Mouse (Mus musculus) cortical plate, adult 2 months (tissue): Measurements from ENCODE around the gene Plekhg3.

ENCODE experiments used
- CTCF ChIP-seq: fragments of 200-500 bp; IDR thresholded peaks from 2 replicates; pipeline ENCODE4 v1.5.1; 2011; ENCODE audit warnings: mild to moderate bottlenecking, control low read depth, low read length; ENCODE audit not compliant: insufficient read depth; ENCODE audit errors: extremely low read depth
- POLR2A ChIP-seq: fragments of 200-500 bp; IDR thresholded peaks from 2 replicates; pipeline ENCODE4 v1.6.1; 2011; ENCODE audit warnings: mild to moderate bottlenecking, low read length, control low read depth; ENCODE audit not compliant: insufficient read depth; ENCODE audit errors: extremely low read depth

DNA sequence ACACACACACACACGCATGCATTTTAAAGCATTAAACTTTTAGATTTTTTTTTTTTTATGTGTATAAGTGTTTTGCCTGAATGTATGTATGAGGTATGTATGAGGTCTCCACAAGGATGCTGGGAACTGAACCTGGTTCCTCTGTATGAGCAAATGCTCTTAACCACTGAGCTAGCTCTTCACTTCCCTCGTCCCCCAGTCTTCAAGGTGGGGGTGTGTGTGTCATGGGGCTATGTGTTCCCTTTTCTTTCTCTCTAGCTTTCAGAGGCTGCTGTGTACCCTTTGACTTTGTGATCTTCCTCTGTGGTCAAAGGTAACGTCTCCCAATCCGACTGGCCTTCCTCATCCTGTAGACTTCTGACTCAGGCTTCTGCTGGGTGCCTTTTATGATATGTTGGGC, 22.3 kb downstream of the Plekhg3 start:
- TF ChIP-seq CTCF (no peak), POLR2A (no peak)
